Mouse (Mus musculus) neural tube, embryonic 12.5 days (tissue): Measurements from ENCODE around the gene Rnaset2a. TPM values are rescaled to one million over a fixed set of nuclear protein-coding genes. Genes with fewer than 3 reads are reported as not detected.
"Not testable (repeated sequence)": the region's sequence is repeated elsewhere in the genome, so short reads cannot be mapped to it uniquely, and the experiment has no call there.

Source experiments
- ATAC-seq: fragments of 200-750 bp; cut with Nextera tagmentation; 2 replicates; pipeline ENCODE4 v1.8.0; 2017; ENCODE audit warnings: low read depth, mild to moderate bottlenecking, moderate TSS enrichment, moderate library complexity; ENCODE audit not compliant: low FRiP score
- H3K27ac ChIP-seq: fragments of 300-500 bp; sonication (generic); 2 replicates; pipeline ENCODE4 v1.5.1; 2016
- H3K27me3 ChIP-seq: fragments of 300-500 bp; sonication (generic); replicated peaks from 2 replicates; pipeline ENCODE4 v1.6.1; 2016; ENCODE audit warnings: mild to moderate bottlenecking
- H3K36me3 ChIP-seq: fragments of 300-500 bp; sonication (generic); 2 replicates; pipeline ENCODE4 v1.6.1; 2016; ENCODE audit warnings: mild to moderate bottlenecking
- H3K4me1 ChIP-seq: fragments of 300-500 bp; sonication (generic); 2 replicates; pipeline ENCODE4 v1.6.1; 2016
- H3K4me2 ChIP-seq: fragments of 300-500 bp; sonication (generic); replicated peaks from 2 replicates; pipeline ENCODE4 v1.6.1; 2016; ENCODE audit warnings: mild to moderate bottlenecking
- H3K4me3 ChIP-seq: fragments of 300-500 bp; sonication (generic); 2 replicates; pipeline ENCODE4 v1.5.1; 2016
- H3K9ac ChIP-seq: fragments of 300-500 bp; sonication (generic); 2 replicates; pipeline ENCODE4 v1.6.1; 2016; ENCODE audit warnings: mild to moderate bottlenecking
- H3K9me3 ChIP-seq: fragments of 300-500 bp; sonication (generic); 2 replicates; pipeline ENCODE4 v1.6.1; 2016; ENCODE audit warnings: mild to moderate bottlenecking
- WGBS: fragments of 180-500 bp; shearing (Covaris S2); methylation state at CpG from one replicate; pipeline ENCODE4 v1.1.7; 2016; 5-methylcytosine and 5-hydroxymethylcytosine counted together
- polyA plus RNA-seq: library from polyadenylated mRNA; unstranded; fragments of >200 nt; fragmentation: Nextera tagmentation; extraction: Ambion mirVana; gene quantifications from 2 replicates; pipeline ENCODE4 v1.2.1, GENCODE M21; 2016

The Rnaset2a gene
- 14.8 and 15.6 TPM in 2 replicates for polyA plus RNA-seq

- H3K36me3 ChIP-seq, H3K27ac ChIP-seq, H3K9me3 ChIP-seq, H3K27me3 ChIP-seq, H3K4me1 ChIP-seq: not testable (repeated sequence)
- H3K4me2 ChIP-seq: peak within 1 kb of the TSS; percentile 57
- 1% methylated on average over 46 of the region's 67 CpGs for WGBS
- peak; percentile 98 for ATAC-seq
- peak within 1 kb of the TSS; percentile 46 for H3K4me3 ChIP-seq
- peak within 1 kb of the TSS; percentile 53 for H3K9ac ChIP-seq
Observed at GRCm38 (mm10) chr17:8147439-8148316, at the start of gene Rnaset2a, which contains the start of gene Gm49673. Gene Rnaset2a, minus strand, starts transcription at chr17:8148097. Gene Gm49673, minus strand, starts transcription at chr17:8147788.

- Histone ChIP-seq H3K9me3 (no peaks in the 10 kb centered on the region), H3K27ac (no peak overlapping the region), H3K27me3 (no peaks in the 10 kb centered on the region), H3K36me3 (peaks cover 29% of the 10 kb centered on the region), H3K9ac (no peak overlapping the region), H3K4me3 (no peak overlapping the region), H3K4me2 (no peak overlapping the region), H3K4me1 (no peaks in the 10 kb centered on the region)
- ATAC-seq: no peak
- 78% methylated on average over 3 of the region's 3 CpGs for WGBS
Observed at GRCm38 (mm10) chr17:8197652-8198051, 49.8 kb upstream of the Rnaset2a start.

DNA sequence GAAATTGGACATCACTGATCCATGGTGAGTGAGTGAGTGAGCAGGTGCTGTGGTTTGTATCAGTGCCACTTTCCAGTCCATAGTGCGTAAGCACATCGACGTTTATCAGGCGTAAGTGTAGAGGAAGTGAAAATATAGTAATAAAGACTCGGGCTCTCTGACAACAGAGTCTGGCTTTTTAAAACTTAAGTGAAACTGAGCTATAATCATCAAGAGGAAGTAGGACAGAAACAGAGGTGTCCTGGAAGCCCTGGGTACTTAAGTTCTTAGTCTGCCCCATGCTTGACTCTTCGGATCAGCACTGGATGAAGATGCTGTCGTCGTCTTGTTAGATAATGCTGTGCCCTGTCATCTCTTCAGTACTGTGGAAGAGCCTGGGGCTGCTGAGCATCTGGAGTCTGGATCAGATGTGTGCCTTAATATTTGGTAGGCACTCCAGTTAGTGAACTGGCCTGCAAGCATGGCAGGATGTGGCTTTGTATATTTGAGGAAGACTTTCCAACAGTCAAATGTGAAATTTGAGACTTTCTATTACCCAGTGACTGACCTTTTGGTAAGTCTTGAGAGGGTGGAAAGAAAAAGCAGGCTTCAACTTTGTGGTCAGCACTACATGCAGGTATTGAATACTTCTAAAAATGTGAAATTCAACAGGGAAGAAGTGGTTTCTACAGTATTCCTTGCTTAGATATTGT lies 47.9 kb upstream of the Rnaset2a start:
- ATAC-seq: no peak
- H3K4me2 ChIP-seq: no peak overlapping the region
- H3K27me3 ChIP-seq: no peaks in the 10 kb centered on the region
- 94% methylated on average over 8 of the region's 8 CpGs for WGBS
- no peak overlapping the region for H3K9ac ChIP-seq
- H3K36me3 ChIP-seq: peaks cover 31% of the 10 kb centered on the region
- no peak overlapping the region for H3K4me3 ChIP-seq
- H3K9me3 ChIP-seq: no peaks in the 10 kb centered on the region
- H3K4me1 ChIP-seq: no peaks in the 10 kb centered on the region
- H3K27ac ChIP-seq: no peak overlapping the region

GRCm38 (mm10) chr17:8193678-8194077 lies 45.8 kb upstream of the Rnaset2a start:
- Histone ChIP-seq H3K9me3 (no peaks in the 10 kb centered on the region), H3K4me2 (no peak overlapping the region), H3K4me3 (no peak overlapping the region), H3K27ac (no peak overlapping the region), H3K4me1 (no peaks in the 10 kb centered on the region), H3K27me3 (no peaks in the 10 kb centered on the region), H3K36me3 (peaks cover 45% of the 10 kb centered on the region), H3K9ac (no peak overlapping the region)
- WGBS: 89% methylated on average over 8 of the region's 8 CpGs
- no peak for ATAC-seq

DNA sequence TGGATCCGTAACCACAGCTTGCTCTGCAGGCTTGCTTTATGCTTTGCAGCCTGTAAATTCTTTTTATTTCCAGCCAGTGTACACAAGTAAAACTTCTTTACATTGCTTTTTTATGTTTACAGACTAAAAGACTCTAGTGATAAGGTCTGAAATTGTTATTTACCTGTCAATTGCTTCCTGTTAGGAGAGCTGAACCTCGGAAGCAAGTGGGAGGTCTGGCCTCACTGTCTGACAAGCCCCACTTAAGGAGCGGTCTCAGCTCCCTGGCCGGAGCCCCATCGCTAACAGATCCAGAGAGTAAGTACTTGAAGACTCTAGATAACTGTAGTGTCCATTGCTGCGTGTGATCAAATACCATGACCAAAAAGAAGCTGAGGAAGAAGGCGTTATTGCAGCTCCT lies 36.3 kb upstream of the Rnaset2a start:
- Histone ChIP-seq H3K4me3 (no peak overlapping the region), H3K27me3 (no peaks in the 10 kb centered on the region), H3K4me1 (no peaks in the 10 kb centered on the region), H3K36me3 (peaks cover 69% of the 10 kb centered on the region), H3K4me2 (no peak overlapping the region), H3K9me3 (no peaks in the 10 kb centered on the region), H3K9ac (no peak overlapping the region), H3K27ac (no peak overlapping the region)
- 89% methylated on average over 7 of the region's 7 CpGs for WGBS
- no peak for ATAC-seq

DNA sequence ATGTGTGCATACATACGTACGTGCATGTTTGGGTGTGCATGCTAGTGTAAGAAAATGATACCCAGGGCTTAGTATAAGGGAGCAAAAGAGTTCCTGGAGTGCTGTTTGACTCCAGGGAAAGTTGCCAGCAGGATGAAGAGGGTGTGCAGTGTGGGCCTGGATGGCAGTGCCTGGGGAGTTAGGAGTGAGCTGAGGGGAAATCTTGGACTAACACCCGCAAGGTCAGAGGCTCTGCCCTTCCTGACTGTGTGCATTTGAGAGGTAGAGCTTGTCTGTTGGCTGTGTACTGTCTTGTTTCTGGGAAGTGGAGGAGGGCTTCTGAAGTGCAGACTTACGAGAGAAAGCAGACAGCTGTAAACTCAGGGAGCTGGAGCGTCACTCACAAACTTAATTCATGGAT lies 35.9 kb upstream of the Rnaset2a start:
- H3K27ac ChIP-seq: no peak overlapping the region

GRCm38 (mm10) chr17:8177090-8177489 lies 29.2 kb upstream of the Rnaset2a start:
- Histone ChIP-seq H3K4me2 (no peak overlapping the region), H3K36me3 (peaks cover 60% of the 10 kb centered on the region), H3K4me1 (no peaks in the 10 kb centered on the region), H3K4me3 (no peak overlapping the region), H3K27me3 (no peaks in the 10 kb centered on the region), H3K27ac (no peak overlapping the region), H3K9ac (no peak overlapping the region), H3K9me3 (no peaks in the 10 kb centered on the region)
- WGBS: 72% methylated on average over 5 of the region's 5 CpGs
- ATAC-seq: no peak

More for the DNA sequence above, 35.9 kb upstream of the Rnaset2a start:
- Histone ChIP-seq H3K9ac (no peak overlapping the region), H3K9me3 (no peaks in the 10 kb centered on the region), H3K4me2 (no peak overlapping the region), H3K36me3 (peaks cover 69% of the 10 kb centered on the region), H3K4me3 (no peak overlapping the region), H3K4me1 (no peaks in the 10 kb centered on the region), H3K27me3 (no peaks in the 10 kb centered on the region)
- WGBS: 83% methylated on average over 5 of the region's 5 CpGs
- no peak for ATAC-seq

GRCm38 (mm10) chr17:8171081-8171480 lies 23.2 kb upstream of the Rnaset2a start:
- Histone ChIP-seq H3K27me3 (no peaks in the 10 kb centered on the region), H3K4me1 (no peaks in the 10 kb centered on the region), H3K36me3 (peaks cover 54% of the 10 kb centered on the region), H3K27ac (no peak overlapping the region), H3K9me3 (no peaks in the 10 kb centered on the region), H3K9ac (no peak overlapping the region), H3K4me2 (no peak overlapping the region), H3K4me3 (no peak overlapping the region)
- WGBS: 64% methylated on average over 4 of the region's 4 CpGs
- no peak for ATAC-seq

DNA sequence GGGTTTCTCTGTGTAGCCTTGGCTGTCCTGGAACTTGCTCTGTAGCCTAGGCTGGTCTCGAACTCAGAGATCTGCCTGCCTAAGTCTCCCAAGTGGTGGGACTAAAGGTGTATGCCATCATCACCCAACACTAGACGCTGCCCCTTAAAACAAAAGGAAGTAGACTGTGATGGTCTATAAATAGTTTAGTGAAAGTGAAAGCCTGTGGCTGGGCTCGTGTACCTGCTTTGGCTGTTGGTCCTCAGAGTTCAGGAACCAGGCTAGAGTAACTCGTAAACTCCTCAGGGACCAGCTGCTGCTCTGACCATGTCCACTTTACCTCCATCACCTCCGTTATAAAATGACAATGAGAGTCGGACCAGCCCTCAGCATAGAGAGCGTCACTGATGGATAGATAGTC lies 22.4 kb upstream of the Rnaset2a start:
- no peak overlapping the region for H3K4me3 ChIP-seq
- H3K36me3 ChIP-seq: peaks cover 46% of the 10 kb centered on the region
- H3K4me1 ChIP-seq: no peaks in the 10 kb centered on the region
- no peak overlapping the region for H3K27ac ChIP-seq
- H3K4me2 ChIP-seq: no peak overlapping the region
- H3K27me3 ChIP-seq: no peaks in the 10 kb centered on the region
- H3K9me3 ChIP-seq: no peaks in the 10 kb centered on the region
- H3K9ac ChIP-seq: no peak overlapping the region
- no peak for ATAC-seq
- 88% methylated on average over 7 of the region's 7 CpGs for WGBS

GRCm38 (mm10) chr17:8167436-8167835 lies 19.5 kb upstream of the Rnaset2a start:
- not testable (repeated sequence) for H3K27me3 ChIP-seq, H3K4me2 ChIP-seq, H3K4me3 ChIP-seq, H3K4me1 ChIP-seq, H3K9ac ChIP-seq, H3K9me3 ChIP-seq, H3K27ac ChIP-seq, ATAC-seq
- WGBS: 95% methylated on average over 7 of the region's 8 CpGs
- peaks cover 25% of the 10 kb centered on the region for H3K36me3 ChIP-seq

GRCm38 (mm10) chr17:8166454-8166853 lies 18.6 kb upstream of the Rnaset2a start:
- not testable (repeated sequence) for H3K4me1 ChIP-seq, H3K27ac ChIP-seq, ATAC-seq, H3K9ac ChIP-seq, H3K27me3 ChIP-seq, H3K9me3 ChIP-seq
- Histone ChIP-seq H3K4me2 (peak overlapping the region; percentile 49), H3K36me3 (peaks cover 16% of the 10 kb centered on the region), H3K4me3 (0 out of 2 replicates have a peak overlapping the region, but pooled peaks have one; percentile 55)
- WGBS: 63% methylated on average over 2 of the region's 3 CpGs

- Histone ChIP-seq H3K4me3 (peak overlapping the region; percentile 55), H3K4me2 (peak overlapping the region; percentile 49), H3K36me3 (peaks cover 14% of the 10 kb centered on the region)
- H3K27me3 ChIP-seq, ATAC-seq, H3K4me1 ChIP-seq, H3K9me3 ChIP-seq, H3K9ac ChIP-seq, H3K27ac ChIP-seq: not testable (repeated sequence)
- 2% methylated on average over 11 of the region's 11 CpGs for WGBS
Observed at GRCm38 (mm10) chr17:8165977-8166376, 18.1 kb upstream of the Rnaset2a start.
